Mouse (Mus musculus): Measurements from ENCODE around the gene Tradd. TPM values are rescaled to one million over a fixed set of nuclear protein-coding genes. Genes with fewer than 3 reads are reported as not detected.

Tradd gene
- 17.9 and 24.0 TPM in 2 replicates for polyA plus RNA-seq (2015; fragmentation: Nextera tagmentation; extraction: Ambion mirVana)

- H3K4me1 ChIP-seq (replicated peaks), result peaks cover 36% of the 10 kb centered on the region
- no peak within 1 kb of the TSS for H3K27ac ChIP-seq
- H3K4me3 ChIP-seq, result peak within 1 kb of the TSS; percentile 79
- H3K27me3 ChIP-seq, result peaks cover 52% of the 10 kb centered on the region
- H3K36me3 ChIP-seq, result 0 out of 2 replicates have a peak, but pooled peaks cover 3% of the 10 kb centered on the region
- H3K9me3 ChIP-seq (replicated peaks), result no peaks in the 10 kb centered on the region
- peak within 1 kb of the TSS; percentile 80 for H3K4me2 ChIP-seq
- WGBS, result 1% methylated on average over 54 of the region's 54 CpGs
- peak within 1 kb of the TSS; percentile 62 for H3K9ac ChIP-seq
- peak; percentile 51; the same call in 1 of the 2 replicates for ATAC-seq (replicated peaks; ENCODE audit: insufficient number of reproducible peaks, insufficient read depth, low FRiP score, low read depth)
These were observed at the start of gene Tradd, which contains the start of gene Fbxl8 for GRCm38 (mm10) chr8:105264024-105264982. TSS of gene Tradd (minus strand) at chr8:105264609. TSS of gene Fbxl8 (plus strand) at chr8:105264648.

- Histone ChIP-seq H3K27me3 (no peaks in the 10 kb centered on the region), H3K4me1 (replicated peaks) (peaks cover 42% of the 10 kb centered on the region), H3K4me3 (no peak overlapping the region), H3K36me3 (peaks cover 30% of the 10 kb centered on the region), H3K9ac (no peak overlapping the region), H3K27ac (peak overlapping the region; percentile 33), H3K4me2 (no peak overlapping the region), H3K9me3 (replicated peaks) (no peaks in the 10 kb centered on the region)
- peak; percentile 45; the same call in 1 of the 2 replicates for ATAC-seq (replicated peaks; ENCODE audit: insufficient number of reproducible peaks, insufficient read depth, low FRiP score, low read depth)
- WGBS, result 61% methylated on average over 9 of the region's 9 CpGs
These were observed 49.4 kb upstream of the Tradd start for GRCm38 (mm10) chr8:105313622-105314402.

- Histone ChIP-seq H3K4me1 (replicated peaks) (peaks cover 36% of the 10 kb centered on the region), H3K27ac (peak overlapping the region; percentile 33; the same call in 1 of the 2 replicates), H3K36me3 (peaks cover 37% of the 10 kb centered on the region), H3K4me2 (no peak overlapping the region), H3K27me3 (no peaks in the 10 kb centered on the region), H3K4me3 (no peak overlapping the region), H3K9me3 (replicated peaks) (no peaks in the 10 kb centered on the region), H3K9ac (no peak overlapping the region)
- 74% methylated on average over 8 of the region's 8 CpGs for WGBS
- no peak for ATAC-seq (replicated peaks; ENCODE audit: insufficient number of reproducible peaks, insufficient read depth, low FRiP score, low read depth)
These were observed 48.6 kb upstream of the Tradd start for GRCm38 (mm10) chr8:105312891-105313481.

- H3K36me3 ChIP-seq, result peaks cover 44% of the 10 kb centered on the region
- no peaks in the 10 kb centered on the region for H3K9me3 ChIP-seq (replicated peaks)
- no peak for ATAC-seq (replicated peaks; ENCODE audit: insufficient number of reproducible peaks, insufficient read depth, low FRiP score, low read depth)
- H3K4me1 ChIP-seq (replicated peaks), result peaks cover 37% of the 10 kb centered on the region
- WGBS, result 77% methylated on average over 1 of the region's 1 CpGs
- H3K27ac ChIP-seq, result no peak overlapping the region
- no peak overlapping the region for H3K4me3 ChIP-seq
- no peak overlapping the region for H3K9ac ChIP-seq
- H3K4me2 ChIP-seq, result no peak overlapping the region
- no peaks in the 10 kb centered on the region for H3K27me3 ChIP-seq
These were observed 47.3 kb upstream of the Tradd start for GRCm38 (mm10) chr8:105311718-105312117.

GRCm38 (mm10) chr8:105310118-105310517 is 45.7 kb upstream of the Tradd start:
- no peak for ATAC-seq (replicated peaks; ENCODE audit: insufficient number of reproducible peaks, insufficient read depth, low FRiP score, low read depth)
- no peak overlapping the region for H3K4me3 ChIP-seq
- no peaks in the 10 kb centered on the region for H3K9me3 ChIP-seq (replicated peaks)
- H3K36me3 ChIP-seq, result peaks cover 40% of the 10 kb centered on the region
- no peak overlapping the region for H3K9ac ChIP-seq
- 81% methylated on average over 8 of the region's 8 CpGs for WGBS
- peaks cover 45% of the 10 kb centered on the region for H3K4me1 ChIP-seq (replicated peaks)
- no peak overlapping the region for H3K27ac ChIP-seq
- no peaks in the 10 kb centered on the region for H3K27me3 ChIP-seq
- H3K4me2 ChIP-seq, result no peak overlapping the region

GRCm38 (mm10) chr8:105309142-105309847 is 44.9 kb upstream of the Tradd start:
- 74% methylated on average over 15 of the region's 15 CpGs for WGBS
- Histone ChIP-seq H3K9me3 (replicated peaks) (no peaks in the 10 kb centered on the region), H3K4me1 (replicated peaks) (peaks cover 46% of the 10 kb centered on the region), H3K36me3 (peaks cover 42% of the 10 kb centered on the region), H3K9ac (no peak overlapping the region), H3K27me3 (no peaks in the 10 kb centered on the region), H3K4me2 (no peak overlapping the region), H3K4me3 (no peak overlapping the region), H3K27ac (no peak overlapping the region)
- ATAC-seq (replicated peaks; ENCODE audit: insufficient number of reproducible peaks, insufficient read depth, low FRiP score, low read depth), result no peak

- H3K27me3 ChIP-seq, result no peaks in the 10 kb centered on the region
- WGBS, result 91% methylated on average over 10 of the region's 10 CpGs
- H3K9me3 ChIP-seq (replicated peaks), result no peaks in the 10 kb centered on the region
- ATAC-seq (replicated peaks; ENCODE audit: insufficient number of reproducible peaks, insufficient read depth, low FRiP score, low read depth), result no peak
- H3K4me3 ChIP-seq, result no peak overlapping the region
- no peak overlapping the region for H3K9ac ChIP-seq
- peaks cover 43% of the 10 kb centered on the region for H3K36me3 ChIP-seq
- H3K4me1 ChIP-seq (replicated peaks), result peaks cover 45% of the 10 kb centered on the region
- no peak overlapping the region for H3K4me2 ChIP-seq
- H3K27ac ChIP-seq, result no peak overlapping the region
These were observed 44.0 kb upstream of the Tradd start for GRCm38 (mm10) chr8:105308428-105308827.

GRCm38 (mm10) chr8:105307670-105308069 is 43.3 kb upstream of the Tradd start:
- WGBS, result 93% methylated on average over 13 of the region's 13 CpGs
- Histone ChIP-seq H3K4me2 (no peak overlapping the region), H3K27ac (no peak overlapping the region), H3K9ac (no peak overlapping the region), H3K36me3 (peaks cover 38% of the 10 kb centered on the region), H3K27me3 (no peaks in the 10 kb centered on the region), H3K4me1 (replicated peaks) (peaks cover 38% of the 10 kb centered on the region), H3K4me3 (no peak overlapping the region), H3K9me3 (replicated peaks) (no peaks in the 10 kb centered on the region)
- ATAC-seq (replicated peaks; ENCODE audit: insufficient number of reproducible peaks, insufficient read depth, low FRiP score, low read depth), result no peak

GRCm38 (mm10) chr8:105306146-105306691 is 41.8 kb upstream of the Tradd start:
- Histone ChIP-seq H3K9me3 (replicated peaks) (no peaks in the 10 kb centered on the region), H3K27me3 (no peaks in the 10 kb centered on the region), H3K9ac (peak overlapping the region; percentile 56), H3K27ac (peak overlapping the region; percentile 68; the same call in 1 of the 2 replicates), H3K4me3 (peak overlapping the region; percentile 43), H3K36me3 (peaks cover 38% of the 10 kb centered on the region), H3K4me2 (peak overlapping the region; percentile 83), H3K4me1 (replicated peaks) (peaks cover 35% of the 10 kb centered on the region)
- ATAC-seq (replicated peaks; ENCODE audit: insufficient number of reproducible peaks, insufficient read depth, low FRiP score, low read depth), result peak; percentile 7
- WGBS, result 45% methylated on average over 5 of the region's 5 CpGs
